Mouse (Mus musculus): ENCODE results near the gene Csrp3. TPM values are rescaled to one million over a fixed set of nuclear protein-coding genes. Genes with fewer than 3 reads are reported as not detected.

Csrp3 gene
- total and polyA plus RNA-seq, 3 experiments: 1.7 to 2.3 TPM; not detected in 1

DNA sequence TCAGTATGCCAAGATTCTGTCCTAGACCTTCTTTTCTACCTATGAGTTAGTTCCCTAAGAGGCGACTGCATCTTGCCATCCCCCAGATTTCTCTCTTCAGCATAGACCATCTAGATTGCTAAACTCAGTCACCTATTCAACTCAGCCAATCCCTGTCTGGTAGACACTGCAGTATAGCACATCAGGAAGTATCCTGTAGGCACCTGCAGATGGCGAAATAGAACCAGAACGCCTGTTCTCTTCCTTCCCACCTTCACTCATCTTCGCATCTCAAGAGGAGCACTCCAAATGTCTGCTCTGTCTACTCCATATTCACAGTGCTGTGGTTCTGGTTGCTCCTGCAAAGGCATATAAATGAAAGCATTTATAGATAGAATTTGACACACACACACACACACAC is 41.2 kb downstream of the Csrp3 start:
- dilution Hi-C loops (cut with MboI; ENCODE audit: extremely low pct_ligation_motif_present, extremely low pct_unique_long_range_greater_than_20kb, low sequenced_read_pairs): no loop called here

DNA sequence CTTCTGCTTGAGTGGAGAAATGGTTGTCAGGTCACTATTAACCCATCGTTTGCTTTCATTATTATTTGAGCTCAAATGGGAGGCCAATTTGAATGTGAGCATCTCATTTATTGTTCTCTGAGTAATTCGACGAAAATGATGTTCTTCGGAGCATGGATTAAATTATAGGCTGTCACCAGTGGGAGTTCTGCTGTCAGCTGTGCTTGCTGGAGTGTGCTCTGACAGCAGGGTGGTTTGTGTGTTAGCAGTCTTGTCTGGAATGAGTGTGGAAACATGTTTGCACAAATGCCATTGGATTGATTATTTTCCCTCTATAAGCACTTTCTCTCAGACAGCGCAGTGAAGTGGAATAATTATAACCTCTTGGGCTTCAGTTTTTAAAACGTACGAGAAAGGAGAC is 44.5 kb downstream of the Csrp3 start:
- Histone ChIP-seq H3K9ac (ENCODE audit: insufficient read depth, low read depth) (no peak overlapping the region), H3K27ac (ENCODE audit: insufficient read depth, low read depth) (no peak overlapping the region), H3K36me3 (replicated peaks in 1 of 2; ENCODE audit: control insufficient read depth in 1 of 2, insufficient read depth in 1 of 2, low read length in 1 of 2) (peaks cover 31 to 84% of the 10 kb centered on the region in 2 experiments), H3K4me2 (ENCODE audit: insufficient read depth, low read depth, poor library complexity, severe bottlenecking) (no peak overlapping the region), H3K79me2 (replicated peaks; ENCODE audit: control insufficient read depth, extremely low read depth, insufficient read depth, poor library complexity, severe bottlenecking) (no peaks in the 10 kb centered on the region), H3K9me3 (replicated peaks; ENCODE audit: low read length) (no peaks in the 10 kb centered on the region), H3K4me3 (replicated peaks in 1 of 3; ENCODE audit: low read depth in 2 of 3, low read length in 2 of 3, poor library complexity in 1 of 3) (no peak overlapping the region), H3K4me1 (ENCODE audit: control insufficient read depth in 1 of 2, insufficient read depth in 2 of 2) (no peaks in the 10 kb centered on the region), H3K27me3 (replicated peaks) (no peaks in the 10 kb centered on the region)
- TF ChIP-seq ELF1 (IDR thresholded peaks at IDR 0.05; ENCODE audit: low read depth, low read length) (no peak), BHLHE40 (IDR thresholded peaks at IDR 0.05; ENCODE audit: low read depth, low read length) (no peak), TBP (conservative IDR thresholded peaks at IDR 0.05; ENCODE audit: low read depth, low read length) (no peak), HCFC1 (IDR thresholded peaks at IDR 0.05; ENCODE audit: low read depth, low read length) (no peak), POLR2AphosphoS2 (IDR thresholded peaks at IDR 0.05; ENCODE audit: low read depth, low read length) (no peak), NRF1 (IDR thresholded peaks at IDR 0.05; ENCODE audit: low read depth, low read length) (no peak), ZNF384 (IDR thresholded peaks at IDR 0.05; ENCODE audit: low read depth, low read length) (no peak), E2F4 (IDR thresholded peaks at IDR 0.05; ENCODE audit: insufficient replicate concordance, low read depth, low read length) (no peak), UBTF (IDR thresholded peaks at IDR 0.05; ENCODE audit: low read depth, low read length) (no peak), USF1 (IDR thresholded peaks at IDR 0.05; ENCODE audit: low read depth, low read length) (no peak), MEF2A (IDR thresholded peaks at IDR 0.05; ENCODE audit: borderline replicate concordance, low read depth, low read length) (no peak), MAFK (IDR thresholded peaks at IDR 0.05; ENCODE audit: insufficient replicate concordance, low read length) (no peak), ZMIZ1 (IDR thresholded peaks at IDR 0.05; ENCODE audit: low read depth, low read length) (no peak), SMC3 (IDR thresholded peaks at IDR 0.05; ENCODE audit: low read depth, low read length) (no peak)
- no peak for DNase-seq (ENCODE audit: extremely low read depth)
- dilution Hi-C loops (cut with MboI; ENCODE audit: extremely low pct_ligation_motif_present, extremely low pct_unique_long_range_greater_than_20kb, low sequenced_read_pairs) (no loop called here), in situ Hi-C loops (cut with MboI; ENCODE audit: low pct_ligation_motif_present, low pct_unique_long_range_greater_than_20kb, low sequenced_read_pairs) (no loop called here)

More for the DNA sequence above, 41.2 kb downstream of the Csrp3 start:
- no peaks in the 10 kb centered on the region for H3K27me3 ChIP-seq (replicated peaks)
- peaks cover 36 to 84% of the 10 kb centered on the region in 2 experiments for H3K36me3 ChIP-seq (replicated peaks in 1 of 2; ENCODE audit: control insufficient read depth in 1 of 2, insufficient read depth in 1 of 2, low read length in 1 of 2)
- H3K4me3 ChIP-seq (replicated peaks in 1 of 3; ENCODE audit: low read depth in 2 of 3, low read length in 2 of 3, poor library complexity in 1 of 3): no peak overlapping the region
- H3K4me2 ChIP-seq (ENCODE audit: insufficient read depth, low read depth, poor library complexity, severe bottlenecking): no peak overlapping the region
- H3K27ac ChIP-seq (ENCODE audit: insufficient read depth, low read depth): no peak overlapping the region
- peak in 1 of 2 experiments; percentile 51; a peak in 2 of 4 replicates for TF ChIP-seq CTCF (conservative IDR thresholded peaks at IDR 0.05 in 1 of 2, IDR thresholded peaks at IDR 0.05 in 1 of 2; ENCODE audit: low read depth in 2 of 2, low read length in 2 of 2)
- TF ChIP-seq SMC3 (IDR thresholded peaks at IDR 0.05; ENCODE audit: low read depth, low read length): peak; percentile 21; the same call in 1 of the 2 replicates
- TF ChIP-seq MAZ (IDR thresholded peaks at IDR 0.05; ENCODE audit: low read depth, low read length): no peak
- TF ChIP-seq RAD21 (IDR thresholded peaks at IDR 0.05; ENCODE audit: low read depth, low read length): peak; percentile 28
- TF ChIP-seq MAFK (IDR thresholded peaks at IDR 0.05; ENCODE audit: insufficient replicate concordance, low read length): no peak
- no peak overlapping the region for H3K9ac ChIP-seq (ENCODE audit: insufficient read depth, low read depth)
- in situ Hi-C loops (cut with MboI; ENCODE audit: low pct_ligation_motif_present, low pct_unique_long_range_greater_than_20kb, low sequenced_read_pairs): no loop called here
- H3K79me2 ChIP-seq (replicated peaks; ENCODE audit: control insufficient read depth, extremely low read depth, insufficient read depth, poor library complexity, severe bottlenecking): no peaks in the 10 kb centered on the region
- H3K4me1 ChIP-seq (ENCODE audit: control insufficient read depth in 1 of 2, insufficient read depth in 2 of 2): no peaks in the 10 kb centered on the region
- peak; percentile 25 for DNase-seq (ENCODE audit: extremely low read depth)
- H3K9me3 ChIP-seq (replicated peaks; ENCODE audit: low read length): no peaks in the 10 kb centered on the region

All from CH12.LX (cell line).